Mouse (Mus musculus): Measurements from ENCODE around the gene Map3k1. TPM values are rescaled to one million over a fixed set of nuclear protein-coding genes. Genes with fewer than 3 reads are reported as not detected.

Gene Map3k1
- polyA plus RNA-seq (2015; fragmentation: Nextera tagmentation; extraction: Ambion mirVana) = 22.3 and 23.6 TPM in 2 replicates

DNA sequence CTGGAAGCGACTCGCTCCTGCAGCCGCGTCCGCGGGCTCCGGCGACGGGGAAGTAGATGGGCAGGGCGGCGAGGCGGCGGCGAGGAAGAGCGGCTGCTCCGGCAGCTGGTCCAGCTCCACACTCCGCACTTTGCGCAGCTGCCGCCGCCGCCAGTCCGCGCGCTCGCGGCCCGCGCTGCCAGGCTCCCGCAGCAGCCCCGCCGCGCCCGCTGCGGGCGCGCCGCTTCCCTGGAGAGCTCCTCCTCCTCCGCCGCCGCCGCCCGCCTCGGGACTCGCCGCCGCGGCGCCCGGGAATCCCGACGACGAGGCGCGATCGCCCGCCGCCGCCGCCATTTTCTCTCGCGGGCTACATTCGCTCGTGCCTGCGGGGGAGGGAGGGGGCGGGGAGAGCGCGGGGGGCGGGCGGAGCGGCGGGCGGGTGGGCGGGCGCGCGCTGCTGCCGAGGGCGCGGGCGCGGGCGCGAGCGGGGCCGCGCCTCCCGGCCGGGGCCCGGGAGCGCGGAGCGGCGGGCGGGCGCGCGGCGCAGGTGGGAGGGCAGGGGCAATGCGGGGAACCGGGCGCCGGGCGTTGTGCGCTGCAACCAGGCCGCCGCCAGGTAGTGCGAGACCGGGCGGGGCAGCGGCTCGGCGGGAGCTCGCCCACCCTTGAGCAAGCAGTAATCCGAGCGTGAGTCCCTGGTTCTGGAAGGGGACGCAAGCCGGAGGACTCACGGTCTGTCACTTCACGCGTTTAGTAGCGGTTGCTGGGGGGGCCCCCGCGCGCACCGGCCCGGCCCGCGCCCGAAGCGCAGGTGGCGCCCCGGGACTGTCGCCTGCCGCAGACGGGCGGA, at the start of gene Map3k1:
Map3k1 (minus strand) TSS at position 357 of the 829 bp plus-strand sequence.
- peak within 1 kb of the TSS; percentile 99 for H3K9ac ChIP-seq (ENCODE audit: low read length)
- no peaks in the 10 kb centered on the region for H3K36me3 ChIP-seq (ENCODE audit: control insufficient read depth, insufficient read depth, low read length)
- under 1% methylated on average over 102 of the region's 136 CpGs for WGBS
- H3K27me3 ChIP-seq (ENCODE audit: control insufficient read depth, insufficient read depth, low read length) = no peaks in the 10 kb centered on the region
- peak; percentile 80 for ATAC-seq (ENCODE audit: insufficient read depth, low FRiP score)
- peak within 1 kb of the TSS; percentile 91 for H3K4me2 ChIP-seq (ENCODE audit: low read depth, low read length)
- H3K27ac ChIP-seq (ENCODE audit: low read length) = peak within 1 kb of the TSS; percentile 98
- H3K4me3 ChIP-seq (replicated peaks; ENCODE audit: low read length) = peak within 1 kb of the TSS; percentile 92
- peaks cover 32% of the 10 kb centered on the region for H3K4me1 ChIP-seq (ENCODE audit: control insufficient read depth, insufficient read depth, low read length)
- no peaks in the 10 kb centered on the region for H3K9me3 ChIP-seq (replicated peaks; ENCODE audit: control insufficient read depth, low read length)

- H3K4me1 ChIP-seq (ENCODE audit: control insufficient read depth, insufficient read depth, low read length) = no peaks in the 10 kb centered on the region
- H3K9me3 ChIP-seq (replicated peaks; ENCODE audit: control insufficient read depth, low read length) = 0 out of 2 replicates have a peak, but pooled peaks cover 2% of the 10 kb centered on the region
- H3K4me2 ChIP-seq (ENCODE audit: low read depth, low read length) = no peak overlapping the region
- no peak for ATAC-seq (ENCODE audit: insufficient read depth, low FRiP score)
- no peaks in the 10 kb centered on the region for H3K27me3 ChIP-seq (ENCODE audit: control insufficient read depth, insufficient read depth, low read length)
- no peak overlapping the region for H3K27ac ChIP-seq (ENCODE audit: low read length)
- no peaks in the 10 kb centered on the region for H3K36me3 ChIP-seq (ENCODE audit: control insufficient read depth, insufficient read depth, low read length)
- WGBS = 62% methylated on average over 7 of the region's 7 CpGs
- H3K9ac ChIP-seq (ENCODE audit: low read length) = no peak overlapping the region
- no peak overlapping the region for H3K4me3 ChIP-seq (replicated peaks; ENCODE audit: low read length)
These were observed 48.1 kb upstream of the Map3k1 start for GRCm38 (mm10) chr13:111856786-111857455.

GRCm38 (mm10) chr13:111856232-111856631, 47.4 kb upstream of the Map3k1 start:
- no peak for ATAC-seq (ENCODE audit: insufficient read depth, low FRiP score)
- WGBS = 74% methylated on average over 7 of the region's 7 CpGs
- Histone ChIP-seq H3K4me2 (ENCODE audit: low read depth, low read length) (no peak overlapping the region), H3K36me3 (ENCODE audit: control insufficient read depth, insufficient read depth, low read length) (no peaks in the 10 kb centered on the region), H3K4me1 (ENCODE audit: control insufficient read depth, insufficient read depth, low read length) (no peaks in the 10 kb centered on the region), H3K9ac (ENCODE audit: low read length) (no peak overlapping the region), H3K4me3 (replicated peaks; ENCODE audit: low read length) (no peak overlapping the region), H3K27me3 (ENCODE audit: control insufficient read depth, insufficient read depth, low read length) (no peaks in the 10 kb centered on the region), H3K27ac (ENCODE audit: low read length) (no peak overlapping the region), H3K9me3 (replicated peaks; ENCODE audit: control insufficient read depth, low read length) (0 out of 2 replicates have a peak, but pooled peaks cover 2% of the 10 kb centered on the region)

- Histone ChIP-seq H3K9ac (ENCODE audit: low read length) (no peak overlapping the region), H3K4me1 (ENCODE audit: control insufficient read depth, insufficient read depth, low read length) (no peaks in the 10 kb centered on the region), H3K4me2 (ENCODE audit: low read depth, low read length) (no peak overlapping the region), H3K4me3 (replicated peaks; ENCODE audit: low read length) (no peak overlapping the region), H3K27me3 (ENCODE audit: control insufficient read depth, insufficient read depth, low read length) (no peaks in the 10 kb centered on the region), H3K36me3 (ENCODE audit: control insufficient read depth, insufficient read depth, low read length) (no peaks in the 10 kb centered on the region), H3K27ac (ENCODE audit: low read length) (no peak overlapping the region), H3K9me3 (replicated peaks; ENCODE audit: control insufficient read depth, low read length) (no peaks in the 10 kb centered on the region)
- no peak for ATAC-seq (ENCODE audit: insufficient read depth, low FRiP score)
- whole genome bisulfite sequencing = 75% methylated on average over 9 of the region's 9 CpGs
These were observed 43.8 kb upstream of the Map3k1 start for GRCm38 (mm10) chr13:111852451-111853224.

- H3K4me3 ChIP-seq (replicated peaks; ENCODE audit: low read length) = no peak overlapping the region
- H3K9me3 ChIP-seq (replicated peaks; ENCODE audit: control insufficient read depth, low read length) = no peaks in the 10 kb centered on the region
- H3K4me2 ChIP-seq (ENCODE audit: low read depth, low read length) = no peak overlapping the region
- WGBS = 90% methylated on average over 12 of the region's 12 CpGs
- ATAC-seq (ENCODE audit: insufficient read depth, low FRiP score) = no peak
- H3K27me3 ChIP-seq (ENCODE audit: control insufficient read depth, insufficient read depth, low read length) = no peaks in the 10 kb centered on the region
- H3K9ac ChIP-seq (ENCODE audit: low read length) = no peak overlapping the region
- H3K4me1 ChIP-seq (ENCODE audit: control insufficient read depth, insufficient read depth, low read length) = no peaks in the 10 kb centered on the region
- no peaks in the 10 kb centered on the region for H3K36me3 ChIP-seq (ENCODE audit: control insufficient read depth, insufficient read depth, low read length)
- H3K27ac ChIP-seq (ENCODE audit: low read length) = no peak overlapping the region
These were observed 41.4 kb upstream of the Map3k1 start for GRCm38 (mm10) chr13:111850046-111850837.

GRCm38 (mm10) chr13:111845471-111845870, 36.7 kb upstream of the Map3k1 start:
- H3K27ac ChIP-seq (ENCODE audit: low read length) = no peak overlapping the region
- 53% methylated on average over 9 of the region's 9 CpGs for WGBS
- no peak for ATAC-seq (ENCODE audit: insufficient read depth, low FRiP score)

GRCm38 (mm10) chr13:111844313-111844712, 35.5 kb upstream of the Map3k1 start:
- H3K27ac ChIP-seq (ENCODE audit: low read length) = no peak overlapping the region
- no peak overlapping the region for H3K9ac ChIP-seq (ENCODE audit: low read length)
- no peaks in the 10 kb centered on the region for H3K9me3 ChIP-seq (replicated peaks; ENCODE audit: control insufficient read depth, low read length)
- no peaks in the 10 kb centered on the region for H3K36me3 ChIP-seq (ENCODE audit: control insufficient read depth, insufficient read depth, low read length)
- no peaks in the 10 kb centered on the region for H3K4me1 ChIP-seq (ENCODE audit: control insufficient read depth, insufficient read depth, low read length)
- no peak overlapping the region for H3K4me2 ChIP-seq (ENCODE audit: low read depth, low read length)
- H3K4me3 ChIP-seq (replicated peaks; ENCODE audit: low read length) = no peak overlapping the region
- 83% methylated on average over 3 of the region's 3 CpGs for WGBS
- no peak for ATAC-seq (ENCODE audit: insufficient read depth, low FRiP score)
- no peaks in the 10 kb centered on the region for H3K27me3 ChIP-seq (ENCODE audit: control insufficient read depth, insufficient read depth, low read length)

More at GRCm38 (mm10) chr13:111845471-111845870, 36.7 kb upstream of the Map3k1 start:
- no peaks in the 10 kb centered on the region for H3K27me3 ChIP-seq (ENCODE audit: control insufficient read depth, insufficient read depth, low read length)
- H3K4me2 ChIP-seq (ENCODE audit: low read depth, low read length) = no peak overlapping the region
- H3K36me3 ChIP-seq (ENCODE audit: control insufficient read depth, insufficient read depth, low read length) = no peaks in the 10 kb centered on the region
- no peaks in the 10 kb centered on the region for H3K9me3 ChIP-seq (replicated peaks; ENCODE audit: control insufficient read depth, low read length)
- no peaks in the 10 kb centered on the region for H3K4me1 ChIP-seq (ENCODE audit: control insufficient read depth, insufficient read depth, low read length)
- no peak overlapping the region for H3K9ac ChIP-seq (ENCODE audit: low read length)
- no peak overlapping the region for H3K4me3 ChIP-seq (replicated peaks; ENCODE audit: low read length)

- no peak overlapping the region for H3K4me3 ChIP-seq (replicated peaks; ENCODE audit: low read length)
- ATAC-seq (ENCODE audit: insufficient read depth, low FRiP score) = no peak
These were observed 27.0 kb upstream of the Map3k1 start for GRCm38 (mm10) chr13:111835787-111836186.

More at GRCm38 (mm10) chr13:111835787-111836186, 27.0 kb upstream of the Map3k1 start:
- H3K9ac ChIP-seq (ENCODE audit: low read length) = no peak overlapping the region
- H3K27ac ChIP-seq (ENCODE audit: low read length) = no peak overlapping the region
- 78% methylated on average over 8 of the region's 8 CpGs for WGBS
- no peaks in the 10 kb centered on the region for H3K27me3 ChIP-seq (ENCODE audit: control insufficient read depth, insufficient read depth, low read length)
- H3K36me3 ChIP-seq (ENCODE audit: control insufficient read depth, insufficient read depth, low read length) = no peaks in the 10 kb centered on the region
- no peak overlapping the region for H3K4me2 ChIP-seq (ENCODE audit: low read depth, low read length)
- H3K9me3 ChIP-seq (replicated peaks; ENCODE audit: control insufficient read depth, low read length) = no peaks in the 10 kb centered on the region
- no peaks in the 10 kb centered on the region for H3K4me1 ChIP-seq (ENCODE audit: control insufficient read depth, insufficient read depth, low read length)
